Mouse (Mus musculus) lung, adult 2 months (tissue): ENCODE data around the gene Ppm1e.

ENCODE experiments used
- CTCF ChIP-seq: fragments of 200-500 bp; IDR thresholded peaks from 2 replicates; pipeline ENCODE4 v1.5.1; 2011; ENCODE audit warnings: mild to moderate bottlenecking, low read length, control low read depth; ENCODE audit not compliant: insufficient read depth
- POLR2A ChIP-seq: fragments of 200-500 bp; IDR thresholded peaks from 2 replicates; pipeline ENCODE4 v1.6.1; 2011; ENCODE audit warnings: low read depth, mild to moderate bottlenecking, control low read depth, low read length, borderline replicate concordance; ENCODE audit errors: extremely low read depth

GRCm38 (mm10) chr11:87276240-87276985 is 82.4 kb downstream of the Ppm1e start:
- TF ChIP-seq POLR2A (no peak), CTCF (no peak)
